Mouse (Mus musculus) embryonic fibroblast, embryonic 13.5 days (primary cell): ENCODE results near the gene Wiz. TPM values are rescaled to one million over a fixed set of nuclear protein-coding genes. Genes with fewer than 3 reads are reported as not detected.

Source experiments
- H3K27ac ChIP-seq: 2 replicates; pipeline ENCODE4 v1.5.1; 2012; ENCODE audit warnings: low read length, control low read depth, inconsistent platforms; ENCODE audit not compliant: insufficient read depth
- H3K4me1 ChIP-seq: 2 replicates; pipeline ENCODE4 v1.6.1; 2011; ENCODE audit warnings: low read length; ENCODE audit not compliant: control insufficient read depth, insufficient read depth
- H3K4me3 ChIP-seq: 2 replicates; pipeline ENCODE4 v1.5.1; 2011; ENCODE audit warnings: mild to moderate bottlenecking, control low read depth, low read length; ENCODE audit not compliant: insufficient read depth
- CTCF ChIP-seq: IDR thresholded peaks from 2 replicates; pipeline ENCODE4 v1.5.1; 2011; ENCODE audit warnings: mild to moderate bottlenecking, control low read depth, low read length, moderate library complexity, borderline replicate concordance; ENCODE audit not compliant: insufficient read depth
- POLR2A ChIP-seq: IDR thresholded peaks from 2 replicates; pipeline ENCODE4 v1.6.1; 2011; ENCODE audit warnings: low read depth, mild to moderate bottlenecking, control low read depth, low read length, moderate library complexity
- polyA plus RNA-seq: library from polyadenylated mRNA; stranded (reverse); fragments of >200 nt; gene quantifications from 2 replicates; pipeline ENCODE4 v1.2.4, GENCODE M21; 2011; ENCODE audit warnings: low read depth; ENCODE audit not compliant: missing spikeins, insufficient read length

Wiz gene
- polyA plus RNA-seq, 1 experiment = 26.1 TPM

DNA sequence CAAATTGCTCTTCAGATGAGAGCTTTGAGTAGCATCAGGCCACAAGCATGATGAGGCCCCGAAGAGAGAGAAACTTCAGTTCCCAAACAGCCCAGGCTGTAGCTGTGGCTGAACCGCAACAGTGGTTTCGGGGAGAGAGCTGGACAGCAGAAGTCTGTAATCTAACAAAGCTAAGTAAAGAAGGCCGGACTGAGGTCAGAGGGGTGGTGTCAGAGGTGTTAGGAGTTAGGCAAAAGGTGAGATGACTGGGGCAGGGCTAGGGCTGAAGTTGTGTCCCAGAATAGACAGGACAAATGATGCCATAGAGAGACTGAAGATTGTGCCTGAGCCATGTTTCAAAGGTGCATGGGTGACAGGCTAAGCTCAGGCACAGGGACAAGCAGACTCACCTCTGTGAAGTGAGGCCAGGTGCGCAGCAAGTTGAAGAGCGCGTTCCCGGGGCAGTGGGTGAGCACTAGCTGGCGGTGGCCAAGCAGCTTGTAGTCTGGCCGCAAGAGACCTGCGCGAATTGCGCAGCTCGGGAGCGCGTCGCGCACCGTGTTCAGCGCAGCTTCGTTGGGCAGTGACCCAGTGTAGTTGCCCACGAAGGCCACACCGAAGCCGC is 26.3 kb upstream of the Wiz start:
- H3K4me1 ChIP-seq = no peaks in the 10 kb centered on the region
- TF ChIP-seq CTCF = no peak
- no peak for TF ChIP-seq POLR2A

GRCm38 (mm10) chr17:32411898-32412297 is 22.7 kb upstream of the Wiz start:
- no peak overlapping the region for H3K4me3 ChIP-seq
- H3K27ac ChIP-seq = no peak overlapping the region
- no peaks in the 10 kb centered on the region for H3K4me1 ChIP-seq
- TF ChIP-seq CTCF (no peak), POLR2A (no peak)

More for the DNA sequence above, 26.3 kb upstream of the Wiz start:
- Histone ChIP-seq H3K27ac (no peak overlapping the region), H3K4me3 (no peak overlapping the region)

DNA sequence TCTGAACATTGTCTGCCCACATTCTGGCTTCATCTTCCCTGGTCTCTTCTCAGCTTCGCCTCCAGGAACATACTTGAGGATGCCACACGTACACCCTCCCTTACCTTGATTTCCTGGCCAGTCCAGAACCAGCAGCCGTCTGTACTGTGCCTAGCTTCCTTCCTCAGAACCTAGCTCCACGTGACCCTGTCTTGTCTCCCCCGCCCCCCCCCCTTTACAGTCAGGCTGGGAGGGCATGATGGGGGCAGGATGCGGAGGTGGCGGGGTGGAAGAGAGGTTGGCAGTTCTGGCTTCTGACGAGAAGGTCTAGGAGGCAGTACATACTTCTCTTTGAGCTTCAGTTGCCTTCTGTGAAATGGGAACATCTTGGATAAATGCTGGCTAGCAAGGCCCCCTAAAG is 14.2 kb upstream of the Wiz start, which contains the start of gene Rasal3:
Gene Rasal3 (minus strand): TSS at position 167 of the 400 bp plus-strand sequence.
- Histone ChIP-seq H3K4me1 (no peaks in the 10 kb centered on the region), H3K4me3 (no peak within 1 kb of the TSS), H3K27ac (no peak within 1 kb of the TSS)
- TF ChIP-seq POLR2A (no peak), CTCF (no peak)

GRCm38 (mm10) chr17:32402779-32403157 is 13.5 kb upstream of the Wiz start:
- no peak overlapping the region for H3K4me3 ChIP-seq
- H3K4me1 ChIP-seq = no peaks in the 10 kb centered on the region
- no peak overlapping the region for H3K27ac ChIP-seq
- no peak for TF ChIP-seq CTCF
- no peak for TF ChIP-seq POLR2A

DNA sequence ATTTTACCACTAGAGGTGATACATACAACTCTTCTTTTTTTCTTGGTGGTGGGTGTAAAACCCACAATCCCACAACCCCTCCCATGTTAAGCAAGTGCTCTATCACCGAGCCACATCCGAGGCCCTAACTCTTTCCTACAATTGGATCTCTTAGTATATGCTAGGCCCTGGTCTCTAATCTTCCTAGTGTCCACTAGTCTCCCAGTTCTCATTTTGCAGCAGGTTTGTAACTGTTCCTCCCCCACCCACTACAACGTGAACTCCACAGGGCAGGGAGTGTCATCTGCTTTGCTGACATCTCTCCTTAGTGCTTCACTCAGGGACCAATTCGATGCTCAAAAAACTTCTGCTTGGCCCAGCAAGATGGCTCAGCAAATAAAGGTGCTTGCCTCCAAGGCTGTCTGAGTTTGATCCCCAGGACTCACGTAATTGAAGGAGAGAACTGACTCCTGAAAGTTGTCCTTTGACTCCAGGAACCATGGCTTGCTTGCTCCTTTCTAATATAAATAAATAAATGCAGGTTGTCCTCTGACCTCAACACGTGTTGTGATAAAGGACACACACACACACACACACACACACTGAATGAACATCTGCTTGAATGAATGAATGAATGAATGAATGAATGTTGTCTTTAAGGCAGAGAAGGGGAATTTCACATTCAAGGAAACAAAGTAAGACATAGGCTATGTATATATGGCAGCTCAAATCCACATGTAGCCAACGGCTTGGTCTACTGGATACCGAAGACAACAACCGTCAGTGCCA is 13.0 kb upstream of the Wiz start:
- Histone ChIP-seq H3K4me3 (no peak overlapping the region), H3K4me1 (no peaks in the 10 kb centered on the region), H3K27ac (no peak overlapping the region)
- TF ChIP-seq POLR2A (no peak), CTCF (no peak)

DNA sequence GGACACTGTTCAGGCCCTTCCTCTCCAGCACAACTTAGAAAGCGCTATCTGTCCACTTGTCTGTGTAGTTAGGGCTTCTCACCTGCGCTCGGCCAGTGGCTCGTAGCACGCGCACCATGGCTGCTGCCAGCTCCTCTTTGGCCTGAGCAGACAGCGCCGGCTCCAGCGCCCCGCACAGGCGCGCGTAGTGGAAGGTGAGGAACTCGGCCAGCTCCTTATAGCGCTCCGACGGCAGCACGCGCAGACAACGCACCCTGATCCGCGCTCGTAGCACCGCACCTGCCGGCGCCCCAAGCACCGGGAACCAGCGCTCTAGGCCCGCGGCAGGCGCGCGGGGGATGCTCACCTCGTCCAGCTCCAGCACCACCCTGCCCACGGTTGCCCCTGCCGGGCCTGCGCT is 7.0 kb upstream of the Wiz start:
- H3K27ac ChIP-seq = no peak overlapping the region

DNA sequence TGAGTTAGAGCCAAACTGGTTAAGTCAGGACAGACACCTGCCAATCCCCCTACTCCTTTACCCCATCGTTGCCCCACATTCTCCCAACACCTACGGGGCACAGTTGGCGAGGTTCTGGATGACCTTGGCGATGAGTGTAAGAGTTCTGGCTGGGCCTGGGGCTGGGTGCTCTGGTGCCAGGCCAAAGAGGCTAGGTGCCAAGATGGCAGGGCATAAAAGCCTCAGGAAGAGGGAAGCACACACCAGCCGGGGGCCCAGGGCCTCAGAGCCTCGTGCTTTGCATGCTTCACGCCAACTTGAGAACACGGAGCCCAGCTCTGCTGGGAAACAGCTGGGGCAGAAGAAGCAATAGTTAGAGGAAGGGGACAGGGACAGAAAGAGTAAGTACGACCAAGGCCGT is 4.7 kb upstream of the Wiz start:
- TF ChIP-seq CTCF (no peak), POLR2A (no peak)
- no peaks in the 10 kb centered on the region for H3K4me1 ChIP-seq
- no peak overlapping the region for H3K27ac ChIP-seq
- H3K4me3 ChIP-seq = no peak overlapping the region

More for the DNA sequence above, 7.0 kb upstream of the Wiz start:
- H3K4me3 ChIP-seq = no peak overlapping the region
- H3K4me1 ChIP-seq = no peaks in the 10 kb centered on the region
- TF ChIP-seq POLR2A (no peak), CTCF (no peak)

DNA sequence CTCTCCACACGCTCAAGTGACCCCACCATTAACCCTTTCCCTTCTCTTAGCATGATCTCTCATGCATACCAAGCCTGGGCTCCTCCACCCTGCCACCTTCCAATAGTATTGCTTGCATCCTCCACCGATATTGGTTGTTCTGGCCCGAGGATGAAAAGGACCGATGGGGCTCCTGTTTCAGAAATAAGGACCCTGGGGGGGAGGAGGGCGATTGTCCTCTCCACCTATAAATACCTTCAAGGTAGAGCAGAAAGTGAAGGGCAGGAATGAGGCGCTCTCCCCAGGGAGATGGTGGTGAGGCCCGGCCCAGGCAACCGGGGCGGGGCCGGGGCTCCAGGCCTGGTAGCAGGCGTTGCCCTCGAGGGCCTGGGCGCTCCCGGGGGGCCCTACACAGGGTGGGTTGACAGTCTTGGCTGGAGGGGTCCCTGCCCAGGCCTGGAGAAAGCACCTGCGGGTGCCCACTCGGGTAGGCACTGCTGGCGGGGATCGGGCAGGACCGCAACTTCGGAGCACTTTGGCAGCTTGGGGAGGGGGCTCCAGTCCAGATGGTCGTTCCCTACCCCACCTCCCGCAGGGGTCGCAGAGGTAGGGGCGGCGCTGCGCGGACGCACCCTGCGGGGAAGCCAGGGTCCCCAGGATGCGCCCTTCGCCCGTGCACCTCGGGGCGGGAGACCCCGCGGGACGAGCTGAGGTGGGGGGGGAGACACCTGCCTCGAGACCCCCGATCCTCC is 704 bp downstream of the Wiz start:
- H3K27ac ChIP-seq = no peak overlapping the region
- TF ChIP-seq CTCF (no peak), POLR2A (no peak)
- H3K4me3 ChIP-seq = peak overlapping the region; percentile 64
- no peaks in the 10 kb centered on the region for H3K4me1 ChIP-seq

GRCm38 (mm10) chr17:32387986-32388369 is 1.3 kb downstream of the Wiz start:
- H3K27ac ChIP-seq = no peak overlapping the region
- H3K4me3 ChIP-seq = peak overlapping the region; percentile 64
- no peaks in the 10 kb centered on the region for H3K4me1 ChIP-seq
- no peak for TF ChIP-seq CTCF
- TF ChIP-seq POLR2A = no peak

DNA sequence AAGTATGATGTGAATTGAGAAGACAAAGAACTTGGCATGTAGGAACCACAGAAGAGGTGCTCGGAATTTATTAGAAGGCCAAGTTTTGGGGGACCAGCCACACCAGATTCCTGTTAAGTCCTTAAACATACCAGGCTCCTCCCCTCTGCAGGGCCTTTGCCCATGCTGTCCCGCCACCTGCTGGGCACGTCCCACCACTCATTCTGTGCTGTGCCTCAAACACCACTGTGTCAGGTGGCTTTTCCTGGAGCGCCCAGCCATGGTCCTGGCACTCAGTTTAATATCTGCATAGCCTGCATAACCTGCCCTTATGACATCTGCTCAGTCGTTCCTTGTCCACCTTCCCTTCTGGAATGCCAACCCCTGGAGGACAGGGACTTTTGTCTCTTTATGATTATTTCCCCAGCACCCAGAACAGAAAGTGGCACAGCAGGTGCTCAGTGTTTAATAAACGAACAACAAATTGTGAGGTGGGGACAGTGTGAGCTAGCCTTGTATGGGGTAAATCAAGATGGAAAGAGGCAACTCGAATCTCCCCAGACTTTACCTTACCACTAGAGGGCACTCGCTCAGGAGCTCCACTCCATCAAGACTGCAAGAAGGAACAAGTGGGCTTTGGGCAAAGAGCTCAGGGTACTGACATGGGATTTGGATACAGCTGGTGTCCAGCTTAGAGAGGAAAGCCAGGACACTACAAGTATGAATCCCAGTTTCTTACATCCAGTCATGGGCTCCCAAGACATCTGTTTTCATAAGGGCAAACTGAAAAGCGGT is 2.4 kb downstream of the Wiz start:
- Histone ChIP-seq H3K4me3 (no peak overlapping the region), H3K4me1 (no peaks in the 10 kb centered on the region), H3K27ac (no peak overlapping the region)
- TF ChIP-seq CTCF (peak; percentile 52; the same call in 1 of the 2 replicates), POLR2A (no peak)
